Mouse (Mus musculus): ENCODE measurements around the gene S100a10. TPM values are rescaled to one million over a fixed set of nuclear protein-coding genes. Genes with fewer than 3 reads are reported as not detected.

Gene S100a10
- total and polyA plus RNA-seq, 2 experiments from 2014 or later = 174 to 247 TPM

DNA sequence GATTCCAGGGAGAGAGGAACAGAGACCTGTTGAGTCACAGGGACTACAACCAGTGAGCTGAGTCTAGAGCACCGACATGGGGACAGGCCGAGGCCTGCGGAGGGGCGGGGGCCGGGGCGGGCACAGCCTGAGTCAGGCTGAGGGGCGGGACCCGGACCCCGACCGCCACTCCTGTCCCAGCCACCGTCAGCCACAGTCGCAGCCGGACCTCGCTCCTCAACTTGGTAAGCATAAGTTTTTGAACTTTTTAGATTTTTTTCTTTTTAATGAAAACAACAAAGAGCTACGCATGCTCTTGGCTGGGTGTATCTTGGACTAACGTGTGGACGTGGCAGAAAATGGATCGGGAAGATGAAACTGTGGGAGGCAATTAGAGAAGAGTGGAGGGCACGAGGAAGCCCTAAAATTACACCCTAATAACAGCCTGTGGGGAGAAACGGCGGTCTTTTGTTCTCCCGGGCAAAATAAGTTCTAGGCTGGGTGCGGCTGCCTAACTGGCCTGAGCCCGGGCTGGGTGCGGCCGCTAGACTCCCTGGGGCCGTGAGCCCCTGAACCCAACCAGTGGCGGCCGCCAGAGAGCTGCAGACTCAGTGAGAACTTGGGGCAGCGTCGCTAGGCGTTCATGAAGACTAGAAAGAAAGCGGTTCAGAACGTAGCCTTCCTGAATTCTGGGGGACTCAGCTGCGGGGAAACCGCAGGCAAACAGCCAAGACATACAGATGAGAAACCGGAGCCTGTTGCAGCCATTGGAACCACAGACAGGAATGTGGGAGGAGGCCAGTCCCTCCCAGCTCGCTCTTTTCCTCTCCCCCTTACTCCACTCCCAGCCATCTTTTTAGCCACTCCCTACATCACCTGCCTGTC lies 34.3 kb upstream of the S100a10 start, which contains the start of gene S100a11:
Gene S100a11 (plus strand): TSS at position 159 of the 864 bp plus-strand sequence.
- peak within 1 kb of the TSS; percentile 65 for H3K4me2 ChIP-seq (ENCODE audit: low read depth, low read length)
- ATAC-seq (ENCODE audit: insufficient read depth, low read depth) = peak; percentile 89
- H3K36me3 ChIP-seq (replicated peaks; ENCODE audit: control insufficient read depth, insufficient read depth, low read length) = peaks cover 10% of the 10 kb centered on the region; the same call in 1 of the 2 replicates
- under 1% methylated on average over 38 of the region's 38 CpGs for WGBS
- H3K27ac ChIP-seq (ENCODE audit: low read depth) = peak within 1 kb of the TSS; percentile 89
- TF ChIP-seq CTCF (IDR thresholded peaks at IDR 0.05; ENCODE audit: low read depth) = peak; percentile 9; the same call in 1 of the 2 replicates
- TF ChIP-seq EP300 (IDR thresholded peaks at IDR 0.05; ENCODE audit: low read depth) = no peak
- H3K27me3 ChIP-seq (ENCODE audit: control insufficient read depth, insufficient read depth, low read length) = no peaks in the 10 kb centered on the region
- H3K4me1 ChIP-seq (ENCODE audit: control insufficient read depth, insufficient read depth) = no peaks in the 10 kb centered on the region
- H3K9ac ChIP-seq (replicated peaks; ENCODE audit: low read depth, low read length) = peak within 1 kb of the TSS; percentile 75
- peak within 1 kb of the TSS; percentile 66 for H3K4me3 ChIP-seq (ENCODE audit: low read depth, low read length)
- H3K9me3 ChIP-seq (replicated peaks; ENCODE audit: control insufficient read depth, low read length) = no peaks in the 10 kb centered on the region
- peak; percentile 69 for DNase-seq (ENCODE audit: low spot score)

DNA sequence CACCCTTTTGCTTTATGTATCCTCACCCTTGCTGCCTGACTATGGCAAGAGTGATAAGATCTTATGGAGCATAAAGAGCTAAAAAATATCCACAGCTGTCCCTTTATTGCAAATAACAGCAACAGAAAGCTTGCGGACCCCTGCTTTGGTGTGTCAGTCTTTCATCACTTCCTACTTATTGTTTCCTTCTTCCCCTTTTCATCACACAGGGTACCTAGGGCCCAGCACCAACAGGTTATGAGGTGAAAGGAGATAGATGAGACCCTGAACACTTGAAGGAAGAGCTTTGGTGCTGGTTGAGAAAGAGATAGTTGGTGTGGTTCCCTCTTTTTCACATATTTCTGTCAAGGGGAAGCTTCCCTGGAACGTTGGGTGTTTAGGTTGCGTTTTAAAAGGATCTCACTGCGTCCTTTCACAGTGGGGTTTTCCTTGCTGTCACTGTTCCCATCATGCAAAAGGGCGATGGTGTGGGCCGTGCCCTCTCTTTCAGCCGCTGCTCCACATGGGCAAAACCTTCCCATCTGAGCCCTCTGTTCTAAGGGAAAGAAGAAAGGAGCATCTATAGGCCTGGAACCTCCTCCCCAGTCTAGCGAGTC lies 33.3 kb upstream of the S100a10 start:
- Histone ChIP-seq H3K36me3 (replicated peaks; ENCODE audit: control insufficient read depth, insufficient read depth, low read length) (peaks cover 15% of the 10 kb centered on the region; the same call in 1 of the 2 replicates), H3K4me1 (ENCODE audit: control insufficient read depth, insufficient read depth) (no peaks in the 10 kb centered on the region), H3K9me3 (replicated peaks; ENCODE audit: control insufficient read depth, low read length) (no peaks in the 10 kb centered on the region), H3K4me2 (ENCODE audit: low read depth, low read length) (peak overlapping the region; percentile 65), H3K27ac (ENCODE audit: low read depth) (peak overlapping the region; percentile 89; the same call in 1 of the 2 replicates), H3K9ac (replicated peaks; ENCODE audit: low read depth, low read length) (no peak overlapping the region; the same call in 1 of the 2 replicates), H3K4me3 (ENCODE audit: low read depth, low read length) (peak overlapping the region; percentile 66), H3K27me3 (ENCODE audit: control insufficient read depth, insufficient read depth, low read length) (no peaks in the 10 kb centered on the region)
- no peak for TF ChIP-seq CTCF (IDR thresholded peaks at IDR 0.05; ENCODE audit: low read depth)
- no peak for TF ChIP-seq EP300 (IDR thresholded peaks at IDR 0.05; ENCODE audit: low read depth)
- DNase-seq (ENCODE audit: low spot score) = no peak
- 73% methylated on average over 8 of the region's 8 CpGs for WGBS
- no peak for ATAC-seq (ENCODE audit: insufficient read depth, low read depth)

DNA sequence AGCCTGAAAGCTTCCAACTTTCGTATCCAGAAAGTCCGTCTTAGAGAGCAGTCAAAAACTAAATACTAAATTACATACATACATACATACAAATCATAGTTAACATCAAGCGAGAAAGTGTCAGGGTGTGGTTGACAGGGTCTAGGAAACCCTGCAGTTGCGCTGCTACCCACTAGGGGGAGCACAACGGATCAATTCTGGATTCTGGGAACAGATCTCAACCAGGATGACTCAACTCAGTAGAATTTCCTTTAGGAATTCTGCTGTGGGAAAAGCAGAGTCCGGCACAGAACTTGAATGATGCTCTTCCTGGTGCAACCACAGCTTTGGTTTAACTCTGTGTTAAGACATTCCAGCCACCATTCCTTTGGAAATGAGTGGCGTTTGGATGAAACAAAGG lies 32.3 kb upstream of the S100a10 start:
- H3K27ac ChIP-seq (ENCODE audit: low read depth) = no peak overlapping the region
- WGBS = 27% methylated on average over 7 of the region's 7 CpGs

DNA sequence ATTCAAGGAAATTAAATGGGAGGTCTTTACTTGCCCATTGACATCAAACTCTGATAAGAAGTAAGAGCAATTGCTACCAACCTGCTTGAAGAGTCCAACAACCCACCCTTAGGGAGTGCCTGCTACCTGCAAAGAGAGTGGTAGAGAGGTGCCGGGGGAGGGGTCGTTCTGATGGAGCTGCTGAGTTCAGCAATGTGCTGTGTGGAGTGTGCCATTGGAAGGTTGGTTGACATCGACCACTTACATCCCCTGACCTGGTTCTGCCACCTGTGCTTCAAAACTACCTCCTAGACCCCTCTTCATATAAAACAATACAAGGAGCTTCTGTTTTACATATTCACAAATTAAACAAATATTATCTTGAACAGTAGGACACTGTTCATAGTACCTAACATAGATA lies 27.6 kb upstream of the S100a10 start:
- TF ChIP-seq CTCF (IDR thresholded peaks at IDR 0.05; ENCODE audit: low read depth) (no peak), EP300 (IDR thresholded peaks at IDR 0.05; ENCODE audit: low read depth) (no peak)
- Histone ChIP-seq H3K4me3 (ENCODE audit: low read depth, low read length) (no peak overlapping the region), H3K4me1 (ENCODE audit: control insufficient read depth, insufficient read depth) (no peaks in the 10 kb centered on the region), H3K27me3 (ENCODE audit: control insufficient read depth, insufficient read depth, low read length) (no peaks in the 10 kb centered on the region), H3K9me3 (replicated peaks; ENCODE audit: control insufficient read depth, low read length) (no peaks in the 10 kb centered on the region), H3K36me3 (replicated peaks; ENCODE audit: control insufficient read depth, insufficient read depth, low read length) (peaks cover 25% of the 10 kb centered on the region), H3K27ac (ENCODE audit: low read depth) (no peak overlapping the region), H3K9ac (replicated peaks; ENCODE audit: low read depth, low read length) (no peak overlapping the region), H3K4me2 (ENCODE audit: low read depth, low read length) (no peak overlapping the region)
- DNase-seq (ENCODE audit: low spot score) (no peak), ATAC-seq (ENCODE audit: insufficient read depth, low read depth) (no peak)
- WGBS = 83% methylated on average over 3 of the region's 3 CpGs

More for the DNA sequence above, 32.3 kb upstream of the S100a10 start:
- Histone ChIP-seq H3K4me1 (ENCODE audit: control insufficient read depth, insufficient read depth) (no peaks in the 10 kb centered on the region), H3K36me3 (replicated peaks; ENCODE audit: control insufficient read depth, insufficient read depth, low read length) (peaks cover 25% of the 10 kb centered on the region), H3K9ac (replicated peaks; ENCODE audit: low read depth, low read length) (no peak overlapping the region), H3K27me3 (ENCODE audit: control insufficient read depth, insufficient read depth, low read length) (no peaks in the 10 kb centered on the region), H3K4me2 (ENCODE audit: low read depth, low read length) (peak overlapping the region; percentile 42), H3K9me3 (replicated peaks; ENCODE audit: control insufficient read depth, low read length) (no peaks in the 10 kb centered on the region), H3K4me3 (ENCODE audit: low read depth, low read length) (peak overlapping the region; percentile 19; the same call in 1 of the 2 replicates)
- ATAC-seq (ENCODE audit: insufficient read depth, low read depth) (peak; percentile 25; the same call in 1 of the 2 replicates), DNase-seq (ENCODE audit: low spot score) (peak; percentile 73)
- TF ChIP-seq CTCF (IDR thresholded peaks at IDR 0.05; ENCODE audit: low read depth) = peak; percentile 75
- no peak for TF ChIP-seq EP300 (IDR thresholded peaks at IDR 0.05; ENCODE audit: low read depth)

DNA sequence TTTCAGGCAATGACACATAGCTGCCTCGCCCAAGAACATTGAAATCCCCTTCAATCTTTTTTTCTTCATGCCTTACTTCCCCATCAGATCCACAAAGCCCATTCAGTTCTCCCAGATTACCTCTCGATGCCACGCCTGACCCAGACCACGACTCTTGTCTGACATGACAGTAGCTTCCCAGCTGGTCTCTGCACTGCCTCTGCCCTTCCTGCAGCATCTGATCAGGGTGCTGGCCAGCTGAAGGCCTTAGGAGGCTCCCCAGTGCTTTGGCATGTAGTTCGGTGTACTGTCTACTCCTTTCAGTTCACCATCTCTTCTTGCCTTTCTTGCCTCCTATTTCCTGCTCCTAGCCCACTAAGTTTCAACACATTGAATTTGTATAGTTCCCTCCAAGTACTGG lies 26.1 kb upstream of the S100a10 start:
- TF ChIP-seq EP300 (IDR thresholded peaks at IDR 0.05; ENCODE audit: low read depth) (no peak), CTCF (IDR thresholded peaks at IDR 0.05; ENCODE audit: low read depth) (no peak)
- WGBS = 76% methylated on average over 5 of the region's 5 CpGs

More for the DNA sequence above, 26.1 kb upstream of the S100a10 start:
- no peaks in the 10 kb centered on the region for H3K27me3 ChIP-seq (ENCODE audit: control insufficient read depth, insufficient read depth, low read length)
- H3K9ac ChIP-seq (replicated peaks; ENCODE audit: low read depth, low read length) = no peak overlapping the region
- H3K27ac ChIP-seq (ENCODE audit: low read depth) = no peak overlapping the region
- ATAC-seq (ENCODE audit: insufficient read depth, low read depth) (no peak), DNase-seq (ENCODE audit: low spot score) (no peak)
- H3K4me2 ChIP-seq (ENCODE audit: low read depth, low read length) = no peak overlapping the region
- peaks cover 4% of the 10 kb centered on the region; the same call in 1 of the 2 replicates for H3K9me3 ChIP-seq (replicated peaks; ENCODE audit: control insufficient read depth, low read length)
- H3K36me3 ChIP-seq (replicated peaks; ENCODE audit: control insufficient read depth, insufficient read depth, low read length) = peaks cover 25% of the 10 kb centered on the region
- H3K4me1 ChIP-seq (ENCODE audit: control insufficient read depth, insufficient read depth) = no peaks in the 10 kb centered on the region
- H3K4me3 ChIP-seq (ENCODE audit: low read depth, low read length) = no peak overlapping the region

Measured in heart, postnatal 0 days (tissue).